Mouse (Mus musculus) mouse trophoblast stem cell (cell line): ENCODE measurements around the gene Fxr1.
"Not testable (repeated sequence)": the region's sequence is repeated elsewhere in the genome, so short reads cannot be mapped to it uniquely, and the experiment has no call there.

Experiments
- in situ Hi-C, 2 experiments: fragments of 300-500 bp; cut with MseI, MboI; formaldehyde crosslinking; loops; 2 replicates in 1 of 2; 3 replicates in 1 of 2; pipeline ENCODE4 v1.15.1; 2025

Gene Fxr1

DNA sequence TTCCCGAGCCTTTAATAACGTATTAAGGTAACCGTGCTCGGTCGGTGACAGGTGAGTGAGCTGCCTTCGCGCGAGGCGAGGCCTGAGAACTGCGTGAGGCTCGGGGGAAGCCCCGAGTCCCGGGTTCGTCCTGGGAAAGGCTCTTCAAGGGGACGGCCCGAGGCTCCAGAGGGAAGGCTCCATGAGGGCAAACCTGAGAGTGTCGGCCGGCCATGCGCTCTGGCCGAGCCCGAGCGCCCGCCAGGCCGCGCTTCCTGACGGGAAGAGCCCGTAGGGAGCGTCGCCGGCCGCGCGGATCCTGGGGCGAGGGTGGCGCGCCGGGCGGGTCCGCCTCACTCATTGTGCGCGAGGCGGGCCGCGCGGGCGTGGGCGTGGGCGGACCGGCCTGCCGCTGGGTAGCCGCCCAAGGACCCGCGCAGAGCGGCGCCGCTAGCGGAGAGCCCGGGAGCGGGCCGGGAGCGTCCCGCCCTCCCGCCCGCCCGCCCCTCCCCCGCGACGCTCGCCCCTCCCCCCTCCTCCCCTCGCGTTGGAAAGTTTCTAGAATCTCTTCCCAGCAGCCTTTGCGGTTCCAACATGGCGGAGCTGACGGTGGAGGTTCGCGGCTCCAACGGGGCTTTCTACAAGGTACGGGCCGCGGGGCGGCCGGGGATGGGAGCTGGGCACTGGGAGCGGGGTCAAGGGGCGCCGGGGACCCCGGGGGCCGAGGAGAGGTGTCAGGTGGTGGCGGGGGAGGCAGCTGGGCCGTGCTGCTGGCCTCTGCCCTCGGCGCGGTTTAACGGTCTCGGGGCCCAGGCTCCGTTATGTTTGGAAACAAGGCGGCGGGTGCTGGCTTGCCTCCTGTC is at the start of gene Fxr1:
Fxr1 (plus strand) TSS at position 404 of the 842 bp plus-strand sequence.
- in situ Hi-C loops, result no loop called here

DNA sequence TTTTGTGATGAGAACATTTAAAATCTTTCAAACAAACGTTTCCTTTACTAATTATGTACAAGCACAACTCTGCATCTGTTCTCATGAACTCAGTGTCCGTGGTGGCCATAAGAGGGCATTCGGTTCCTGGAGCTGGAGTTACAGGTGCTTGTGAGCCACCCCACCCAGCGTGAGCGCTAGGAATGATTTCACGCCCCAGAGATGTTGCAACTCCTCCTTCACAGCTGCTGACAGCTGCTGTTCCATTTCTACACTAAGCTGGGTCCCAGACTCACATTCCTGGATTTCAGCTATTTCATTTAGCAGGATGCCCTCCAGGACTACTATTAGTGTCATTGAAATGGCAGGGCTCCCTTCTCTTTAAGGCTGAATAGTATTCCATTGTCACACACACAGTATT is 40.3 kb upstream of the Fxr1 start:
- in situ Hi-C loops, result no loop called here

DNA sequence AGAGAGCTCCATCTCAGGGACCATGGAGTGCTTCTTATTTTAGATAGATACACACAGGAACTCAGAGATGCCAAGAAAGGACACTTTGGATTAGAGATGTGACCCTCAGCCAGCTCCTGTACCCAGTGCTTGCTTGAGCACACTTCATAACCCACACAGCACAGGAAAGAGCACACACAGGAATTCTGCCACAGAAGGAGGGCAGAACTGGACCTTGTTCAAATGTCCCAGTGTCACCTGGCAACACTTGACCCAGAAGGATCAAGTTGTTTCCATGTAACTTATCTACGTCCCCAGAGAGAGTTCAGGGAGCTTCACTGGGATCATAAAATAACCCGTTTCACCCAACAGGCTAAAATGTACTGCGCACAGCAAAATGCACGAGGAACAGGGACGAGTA is 37.0 kb upstream of the Fxr1 start:
- in situ Hi-C loops, result no loop called here

DNA sequence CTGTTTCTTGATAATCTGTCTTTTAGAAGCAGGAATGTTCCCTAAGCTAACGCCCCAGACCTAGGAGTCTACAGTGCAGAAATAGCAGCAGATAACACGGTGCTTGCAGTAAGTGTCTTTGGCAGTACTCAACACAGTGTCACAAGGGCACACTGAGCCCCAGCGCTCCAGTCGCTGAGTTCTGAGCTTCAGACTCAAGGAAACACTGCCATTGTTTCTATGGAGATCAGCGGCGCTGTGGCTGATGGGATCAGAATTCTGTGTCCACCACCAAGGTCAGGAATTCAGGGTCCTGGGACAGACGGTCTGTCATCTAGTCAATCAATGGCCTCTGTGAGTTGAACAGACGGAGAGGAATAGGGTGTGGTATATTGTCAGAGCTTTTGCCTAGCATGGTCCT is 30.4 kb upstream of the Fxr1 start:
- in situ Hi-C loops, result no loop called here

DNA sequence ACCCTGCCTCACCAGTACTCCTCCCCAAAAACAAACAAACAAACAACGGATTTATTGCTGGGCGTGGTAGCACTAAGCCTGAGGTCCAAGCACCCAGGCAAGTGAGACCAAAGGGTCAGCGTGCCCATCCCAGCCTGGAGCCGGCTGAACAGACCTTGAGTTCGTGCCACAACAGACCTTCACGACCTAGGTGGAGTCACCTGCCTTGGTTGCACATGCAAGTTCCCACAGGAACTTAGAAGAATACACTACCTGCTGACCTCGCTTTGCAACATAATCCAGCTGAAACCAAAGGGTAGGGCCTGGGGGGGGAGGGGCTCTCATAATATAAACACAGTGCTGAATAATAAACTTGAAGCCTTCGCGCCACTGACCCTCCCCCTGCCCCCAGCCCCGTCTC is 29.3 kb upstream of the Fxr1 start:
- in situ Hi-C loops, result no loop called here

DNA sequence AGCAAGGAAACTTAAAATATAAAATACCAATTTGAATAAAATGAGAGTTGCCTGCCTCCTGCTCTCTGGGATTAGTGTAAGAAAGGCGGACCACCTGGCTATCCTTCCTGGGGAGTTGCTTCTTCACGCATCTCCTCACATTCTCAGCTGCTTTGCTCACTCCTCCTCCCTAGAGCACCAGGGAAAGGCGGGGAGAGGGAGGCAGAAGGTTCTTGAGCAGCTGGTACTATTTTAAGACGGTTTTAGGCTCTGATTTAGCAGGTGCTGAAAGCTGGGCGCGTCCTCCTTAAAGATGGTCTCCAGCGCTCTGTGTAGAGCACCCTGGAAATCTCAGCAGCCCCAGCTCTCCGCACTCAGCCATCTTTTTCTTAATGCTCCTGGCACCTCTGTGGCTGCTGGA is 28.8 kb upstream of the Fxr1 start:
- in situ Hi-C loops, result no loop called here

DNA sequence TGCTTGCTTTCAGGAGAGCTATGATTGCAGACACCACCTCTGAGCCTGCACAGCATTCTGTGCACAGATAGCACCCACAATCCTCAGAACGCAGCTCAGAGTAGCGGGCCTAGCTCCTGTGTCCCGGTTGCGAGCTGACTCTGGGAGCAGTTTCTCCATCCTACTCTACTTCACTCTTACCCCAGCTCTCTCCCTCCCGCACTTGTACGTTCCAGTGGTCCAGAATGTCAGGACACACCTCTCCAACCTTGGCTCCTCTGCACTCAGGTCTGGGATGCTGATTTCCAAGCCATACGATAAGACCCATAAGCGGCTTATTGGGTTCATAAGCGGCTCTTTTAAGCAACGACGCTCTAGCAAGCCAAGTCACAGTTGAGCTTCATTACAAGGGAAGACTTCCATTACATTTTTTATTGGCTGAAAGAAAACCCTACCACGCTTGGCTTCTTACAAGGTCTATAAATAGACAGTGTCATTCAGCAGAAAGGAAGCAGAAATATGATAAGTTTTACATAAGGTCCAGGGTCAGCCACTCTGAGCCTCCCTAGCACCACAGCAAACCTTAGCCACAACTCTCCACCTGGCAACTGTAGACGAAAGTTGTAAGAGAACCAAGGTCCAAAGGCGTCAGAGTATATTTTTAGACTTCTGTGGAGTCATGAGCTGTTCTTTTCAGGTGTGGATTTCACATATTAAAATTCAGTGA is 26.2 kb upstream of the Fxr1 start:
- in situ Hi-C loops, result no loop called here

DNA sequence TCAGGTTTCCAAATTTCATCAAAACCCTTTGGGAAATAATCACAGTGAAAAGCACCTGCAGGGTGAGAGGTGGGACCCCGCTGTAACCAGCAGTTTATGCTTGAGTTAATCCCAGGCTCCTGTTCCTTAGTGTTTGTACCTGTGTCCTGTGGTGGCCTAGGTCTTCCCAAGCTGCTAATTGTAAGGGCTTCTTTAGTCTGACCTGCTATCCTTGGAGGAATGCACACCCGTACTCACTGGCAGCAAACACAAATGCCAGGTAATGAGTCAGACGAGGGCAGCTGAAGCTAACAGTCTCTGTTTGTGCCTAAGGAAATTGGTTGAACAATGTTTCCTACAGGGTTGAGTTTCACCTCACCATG is 25.6 kb upstream of the Fxr1 start:
- in situ Hi-C loops, result no loop called here

DNA sequence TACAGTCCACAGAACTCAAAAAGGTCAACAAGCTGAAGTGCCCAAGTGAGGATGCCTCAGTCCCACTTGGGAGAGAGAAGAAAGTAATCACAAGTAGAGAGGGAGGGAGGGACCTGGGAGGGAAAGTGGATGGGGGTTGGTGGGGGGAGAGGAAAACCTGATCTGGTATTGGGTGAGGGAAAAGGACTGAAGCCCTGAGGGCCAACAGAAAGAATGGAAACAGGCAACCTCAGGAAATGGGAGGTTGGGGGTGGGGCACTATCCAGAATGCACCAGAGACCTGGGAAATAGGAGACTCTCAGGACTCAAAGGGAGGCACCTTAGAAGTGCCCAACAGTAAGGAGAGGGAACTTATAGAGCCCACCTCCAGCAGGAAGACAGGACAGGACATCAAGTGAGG is 18.1 kb upstream of the Fxr1 start:
- in situ Hi-C loops, result not testable (repeated sequence)

DNA sequence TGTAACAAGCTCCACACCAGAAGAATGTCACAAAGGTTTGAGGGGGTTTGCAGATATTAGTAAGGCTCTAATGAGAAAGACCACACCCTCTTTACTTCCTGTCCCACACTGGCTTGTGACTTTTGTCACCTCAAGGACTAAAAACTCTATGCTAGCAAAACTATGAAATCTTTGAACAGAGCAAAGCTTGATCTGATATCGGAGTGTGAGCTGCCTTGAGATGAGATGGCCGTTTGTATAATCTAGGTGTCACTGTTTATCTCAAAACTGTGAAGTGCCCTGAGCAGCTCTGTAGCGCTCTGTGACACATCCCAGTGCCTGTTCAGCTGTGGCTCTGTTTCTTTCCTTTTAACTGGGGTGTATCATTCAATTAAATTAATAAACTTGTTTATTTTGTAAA is 15.9 kb upstream of the Fxr1 start:
- in situ Hi-C loops, result no loop called here

DNA sequence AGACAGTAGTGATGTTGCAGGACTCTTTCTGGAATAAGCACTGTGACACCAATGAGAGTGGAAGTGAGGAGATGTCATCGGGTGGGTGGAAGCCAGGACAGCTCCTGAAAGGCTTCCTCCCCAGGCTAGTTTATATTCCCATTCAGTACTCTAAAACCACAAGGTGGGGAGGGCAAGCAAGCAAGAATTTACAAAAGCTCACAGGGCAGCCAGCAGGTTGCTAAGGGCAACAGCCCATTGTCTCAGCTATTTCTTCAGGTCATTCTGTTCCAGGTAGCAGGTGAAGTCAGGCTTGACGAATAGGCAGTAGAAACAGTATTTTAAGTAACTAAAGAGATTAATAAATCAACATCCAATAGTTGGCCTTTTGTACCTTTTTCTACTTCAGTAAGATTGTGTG is 13.4 kb upstream of the Fxr1 start:
- in situ Hi-C loops, result no loop called here

DNA sequence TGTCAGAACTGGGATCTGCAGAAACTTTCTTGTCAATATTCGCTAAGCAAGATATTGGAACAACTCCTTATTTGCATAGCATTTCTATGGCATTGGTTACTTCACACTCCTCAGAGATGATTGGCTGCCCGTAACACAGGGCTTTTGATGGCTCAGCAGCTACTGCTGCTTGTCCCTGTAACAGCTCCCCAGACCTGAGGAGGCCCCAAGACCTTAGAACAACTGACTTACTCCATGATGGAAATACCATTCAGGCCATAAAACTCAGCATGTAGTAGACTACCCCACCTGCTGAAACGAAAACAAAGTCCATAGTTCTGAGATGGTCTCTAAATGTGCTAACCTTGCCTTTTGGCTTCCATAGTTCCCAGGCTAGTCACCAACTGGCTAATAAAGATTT is 12.9 kb upstream of the Fxr1 start:
- in situ Hi-C loops, result no loop called here

DNA sequence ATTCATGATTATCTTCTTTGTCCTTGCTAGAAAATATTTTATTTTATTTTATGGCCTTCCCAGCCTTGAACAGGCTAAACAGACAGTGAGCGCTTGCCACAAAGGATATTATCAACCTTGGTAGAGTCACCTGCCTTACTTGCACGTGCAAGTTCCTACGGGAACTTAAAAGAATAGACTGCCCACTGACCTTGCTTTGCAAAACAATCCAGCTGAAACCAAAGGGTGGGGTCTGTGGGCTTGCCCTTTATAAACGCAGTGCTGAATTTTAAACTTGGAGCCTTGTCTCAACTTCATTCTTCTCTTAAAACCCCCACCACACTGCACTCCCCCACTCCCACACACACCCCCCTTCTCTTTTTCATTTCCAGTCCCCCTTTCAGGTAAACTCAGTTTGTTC is 12.1 kb upstream of the Fxr1 start:
- in situ Hi-C loops, result no loop called here

DNA sequence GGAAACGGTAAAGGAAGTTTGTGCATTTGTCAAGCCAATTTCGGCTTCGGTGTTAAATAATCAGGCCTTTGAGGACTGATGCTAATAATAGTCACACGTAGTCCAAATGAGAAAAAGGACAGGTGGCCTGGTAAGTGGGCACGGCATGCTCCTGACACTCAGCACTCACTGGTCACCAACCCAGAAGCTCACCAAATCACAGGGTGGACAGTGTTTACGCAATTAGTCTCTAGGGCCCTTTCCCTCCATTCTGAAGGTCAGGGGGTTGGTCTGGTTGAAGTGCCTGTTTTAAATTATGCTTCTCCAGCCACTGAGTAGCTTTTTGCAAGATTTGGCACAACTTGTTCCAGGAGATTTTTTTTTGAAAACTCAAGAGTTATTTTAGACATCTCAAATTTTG is 11.6 kb upstream of the Fxr1 start:
- in situ Hi-C loops, result no loop called here

DNA sequence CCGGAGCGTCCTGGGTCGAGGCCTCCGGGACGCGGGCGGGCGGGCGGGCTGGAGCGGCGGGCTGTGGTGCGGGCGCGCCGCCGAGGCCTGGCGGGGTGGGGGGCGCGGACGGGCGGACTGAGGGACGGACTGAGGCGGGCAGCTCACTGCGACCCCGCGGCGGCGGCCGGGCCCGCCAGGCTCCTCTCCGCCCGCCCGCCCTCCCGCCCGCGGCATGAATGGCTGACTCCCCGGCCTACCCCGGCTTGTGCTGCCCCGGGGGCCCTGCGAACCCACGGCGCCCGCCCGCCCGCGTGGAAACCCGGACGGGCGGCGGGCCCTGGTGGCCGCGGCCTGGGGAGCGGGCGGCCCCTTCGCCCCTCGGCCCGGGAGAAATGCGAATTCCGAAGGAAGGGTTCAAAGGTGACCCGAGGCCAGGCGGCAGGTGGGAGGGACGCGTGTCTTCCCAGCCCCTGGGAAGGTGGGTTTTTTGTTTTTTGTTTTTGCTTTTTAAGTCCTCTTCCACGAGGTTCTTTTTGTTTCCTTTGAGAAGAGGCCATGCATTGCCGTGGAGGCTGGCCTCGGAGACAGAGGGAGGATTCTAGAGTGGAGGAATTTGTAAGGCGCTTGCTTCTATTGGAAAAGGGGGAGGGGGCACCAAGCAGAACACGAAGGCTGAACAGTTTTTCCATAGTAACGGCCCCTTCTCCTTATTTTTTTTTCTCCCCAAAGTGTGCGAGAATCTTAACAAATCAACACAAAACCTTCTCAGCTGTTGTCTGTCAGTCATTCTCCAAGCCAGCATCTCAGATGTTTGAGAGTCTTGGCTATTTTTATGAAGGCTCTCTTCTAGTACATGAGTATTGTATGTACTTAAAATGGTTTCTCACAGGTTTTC is 877 bp downstream of the Fxr1 start:
- in situ Hi-C loops, result no loop called here

DNA sequence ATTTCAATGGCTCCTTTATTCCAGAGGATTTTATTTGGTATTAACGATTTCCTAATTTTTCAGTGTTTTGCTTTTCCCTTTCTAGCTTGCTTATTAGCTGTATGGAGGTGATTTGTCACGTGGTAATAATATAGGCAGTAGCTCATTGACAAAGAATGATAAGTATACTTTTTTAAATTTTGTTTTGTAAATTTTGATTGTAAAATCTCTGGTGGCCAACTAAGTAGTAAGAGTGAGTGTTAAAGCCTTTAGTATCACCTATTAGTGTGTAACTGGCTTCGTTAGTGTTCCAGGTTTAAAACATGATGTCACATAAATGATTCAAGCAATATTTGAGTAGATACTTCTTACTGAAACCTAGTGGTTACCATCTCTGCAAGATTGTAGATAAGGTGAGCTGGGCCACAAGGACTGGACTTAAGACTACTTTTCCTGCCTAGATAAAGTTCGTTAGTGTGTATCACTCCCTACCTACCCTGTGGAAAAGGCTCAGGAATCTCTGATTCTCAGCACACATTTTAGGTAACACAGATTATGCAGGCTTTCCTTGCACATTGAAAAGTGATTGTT is 1.6 kb downstream of the Fxr1 start:
- in situ Hi-C loops, result no loop called here

DNA sequence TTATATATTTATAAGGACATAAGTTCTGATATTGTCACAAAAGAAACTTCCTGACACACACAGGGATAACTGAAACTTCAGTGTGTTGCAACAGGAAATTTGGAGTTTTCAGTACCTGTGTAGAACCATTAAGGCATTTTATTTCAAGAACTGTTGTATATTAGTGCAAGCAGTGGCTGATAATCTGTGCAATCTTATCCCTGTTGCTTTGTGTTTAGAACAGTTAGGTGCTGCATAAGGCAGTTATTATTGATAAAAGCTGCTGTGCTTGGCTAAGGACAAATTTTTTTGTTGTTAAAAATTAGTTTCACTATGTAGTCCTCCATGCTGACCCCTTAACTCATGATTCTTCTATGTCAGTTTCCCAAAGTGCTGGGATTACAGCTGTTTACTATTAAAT is 9.2 kb downstream of the Fxr1 start:
- in situ Hi-C loops, result no loop called here

DNA sequence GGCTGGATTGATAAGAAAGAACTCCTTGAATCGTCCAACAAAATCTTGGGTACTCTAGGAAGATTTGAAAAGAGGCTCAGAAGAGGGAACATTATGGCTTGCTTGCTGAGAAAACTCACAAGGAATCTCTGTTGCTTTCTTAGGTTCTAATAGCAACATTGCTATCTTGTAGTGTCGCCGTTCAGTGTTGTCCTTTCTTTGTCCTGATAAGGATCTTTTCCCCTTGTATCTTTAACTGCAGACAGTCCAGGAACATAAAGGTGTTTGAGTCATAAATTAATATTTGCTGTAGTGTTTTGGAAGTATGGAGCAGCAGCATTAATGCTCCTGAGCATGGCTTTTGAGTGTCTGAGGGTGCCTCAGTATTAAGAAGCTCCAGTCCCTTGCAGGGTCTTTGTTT is 10.9 kb downstream of the Fxr1 start:
- in situ Hi-C loops, result no loop called here

DNA sequence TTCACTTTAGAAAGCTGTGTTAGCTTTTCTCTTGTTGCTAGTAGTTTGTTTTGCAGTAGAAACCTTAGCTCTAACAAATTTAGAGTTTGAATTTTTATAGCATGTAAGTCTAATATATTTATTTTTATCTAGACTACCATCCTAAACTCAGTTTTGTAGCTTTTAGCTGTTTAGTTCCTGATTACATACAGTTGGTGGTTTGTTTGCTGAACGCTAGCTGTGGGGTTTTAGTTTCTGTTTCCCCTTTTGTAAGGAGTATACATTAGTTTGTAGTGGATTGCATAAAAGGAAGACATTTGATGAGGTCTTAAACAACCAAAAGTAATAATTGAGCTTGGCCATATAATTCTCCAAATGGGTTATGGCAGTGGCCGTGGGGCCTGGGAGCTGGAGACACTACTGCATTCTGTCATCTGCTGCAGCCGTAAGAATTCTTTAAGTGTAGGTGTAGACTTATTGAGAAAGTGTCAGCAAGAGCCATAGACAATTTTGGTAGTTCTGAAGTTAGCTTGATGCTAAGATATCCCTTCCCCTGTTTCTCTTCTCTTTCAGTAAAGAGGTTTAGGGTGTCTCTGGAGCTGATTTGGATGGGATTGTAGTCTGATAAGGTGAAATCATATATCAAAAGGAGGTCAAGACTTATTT is 14.1 kb downstream of the Fxr1 start:
- in situ Hi-C loops, result no loop called here

DNA sequence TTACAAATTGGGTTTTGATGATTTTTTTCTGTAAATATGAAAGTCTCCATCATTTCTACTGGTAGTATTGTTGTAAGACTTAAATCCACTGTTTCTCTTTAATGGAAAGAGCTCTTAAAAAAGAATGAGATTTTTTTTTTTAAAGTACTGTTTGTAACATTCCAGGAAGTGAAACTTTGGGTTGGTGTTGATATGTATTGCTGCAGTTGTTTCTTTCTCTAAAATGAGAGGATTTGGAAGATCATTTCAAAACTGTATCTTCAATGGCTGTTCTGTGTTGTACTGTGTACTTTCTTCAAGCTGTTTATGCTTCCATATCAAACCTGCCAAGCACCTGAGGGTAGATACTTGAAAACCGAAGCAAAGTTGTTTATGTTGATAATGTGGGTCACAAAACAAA is 15.1 kb downstream of the Fxr1 start:
- in situ Hi-C loops, result no loop called here

DNA sequence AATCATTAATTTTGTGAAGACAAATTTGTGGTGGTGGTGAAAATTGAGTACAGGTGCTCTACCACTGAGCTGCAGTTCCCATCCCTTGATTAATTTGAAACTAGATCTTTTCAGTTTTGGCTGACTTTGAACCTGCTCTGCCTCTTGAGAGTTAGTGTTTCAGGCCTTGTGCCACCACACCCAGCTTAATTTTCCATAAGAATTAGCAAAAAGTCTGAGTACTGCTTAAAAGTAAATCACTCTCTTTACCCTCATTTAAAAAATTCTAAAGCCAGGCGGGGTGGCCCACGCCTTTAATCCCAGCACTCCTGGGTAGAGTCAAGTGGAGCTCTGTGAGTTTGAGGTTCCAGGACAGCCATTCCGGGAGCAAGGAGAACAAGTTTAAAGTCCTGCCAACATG is 16.0 kb downstream of the Fxr1 start:
- in situ Hi-C loops, result no loop called here

DNA sequence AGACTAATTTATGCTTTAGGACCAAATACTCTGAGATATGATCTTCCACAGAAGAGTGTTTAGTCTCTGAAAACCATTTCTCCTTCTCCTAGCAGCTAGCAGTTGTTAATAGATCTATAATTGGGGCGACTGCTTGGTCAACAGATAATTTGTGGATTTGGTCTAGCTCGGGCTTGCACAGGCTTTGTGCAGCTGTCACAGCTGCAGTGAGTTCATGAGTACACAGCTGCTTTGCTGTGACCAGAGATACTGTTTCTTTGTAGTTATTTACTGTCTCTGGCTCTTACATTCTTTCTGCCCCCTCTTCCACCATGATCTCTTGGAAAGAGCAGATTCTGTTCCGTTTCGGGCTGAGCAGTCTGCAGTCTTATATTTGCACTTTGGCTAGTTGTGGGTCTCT is 22.2 kb downstream of the Fxr1 start:
- in situ Hi-C loops, result no loop called here
